Mouse (Mus musculus): Measurements from ENCODE around the gene Uba52. TPM values are rescaled to one million over a fixed set of nuclear protein-coding genes. Genes with fewer than 3 reads are reported as not detected.
A peak's percentile ranks its signal among the peaks of the same experiment; 100 is the strongest.

Uba52 gene
- polyA plus RNA-seq, 1 experiment = 835 TPM

DNA sequence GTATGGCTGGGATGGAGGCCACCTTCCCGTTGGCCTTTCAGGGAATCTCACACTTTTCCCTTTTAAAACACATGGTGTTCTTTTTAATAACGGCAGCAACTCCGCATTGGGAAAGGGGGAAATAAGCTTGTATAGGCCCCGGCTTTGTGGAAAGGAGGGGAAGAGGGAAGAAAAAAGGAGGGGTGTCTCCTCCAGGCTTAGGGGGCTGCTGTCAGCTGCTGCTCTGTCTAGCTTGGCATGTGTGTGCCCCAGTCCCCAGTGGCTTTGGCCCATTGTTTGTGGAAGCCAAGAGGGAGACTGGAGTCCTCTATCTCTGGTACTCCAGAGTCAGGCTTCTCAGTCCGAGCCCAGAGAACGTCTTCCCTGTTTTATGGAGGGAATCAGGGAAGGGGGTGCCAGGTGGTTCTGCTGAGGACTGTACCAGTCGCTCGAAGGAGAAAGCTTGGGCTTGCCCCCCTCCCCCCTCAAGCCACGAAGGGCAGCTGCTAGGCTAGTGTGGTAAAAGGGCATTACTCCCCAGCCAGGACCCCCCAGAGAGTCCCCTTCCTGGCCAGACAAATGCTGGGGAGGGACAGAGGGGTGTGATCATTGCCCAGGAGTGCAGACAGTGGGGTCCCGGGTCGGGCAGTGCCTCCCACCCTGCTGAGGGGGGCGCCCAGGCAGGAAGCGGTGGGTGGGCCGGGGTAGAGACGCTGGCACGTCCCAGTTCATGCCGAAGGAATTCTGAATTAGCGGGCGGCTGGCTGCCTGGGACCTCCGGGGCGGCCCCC, 15.4 kb downstream of the Uba52 start:
- H3K36me3 ChIP-seq (ENCODE audit: control insufficient read depth, insufficient read depth, low read length) = no peaks in the 10 kb centered on the region
- DNase-seq = no peak
- WGBS = 18% methylated on average over 21 of the region's 21 CpGs
- no peak overlapping the region for H3K4me3 ChIP-seq (ENCODE audit: insufficient read depth, low read depth, low read length)
- peaks cover 9% of the 10 kb centered on the region; the same call in 1 of the 2 replicates for H3K27me3 ChIP-seq (replicated peaks; ENCODE audit: control insufficient read depth, insufficient read depth, low read length)
- no peak overlapping the region for H3K27ac ChIP-seq (ENCODE audit: insufficient read depth, low read depth, low read length)
- no peak for TF ChIP-seq CTCF (conservative IDR thresholded peaks at IDR 0.05; ENCODE audit: insufficient read depth, insufficient read length, low read depth, low read length)
- TF ChIP-seq POLR2A (IDR thresholded peaks at IDR 0.05; ENCODE audit: low read depth, low read length) = no peak
- H3K4me1 ChIP-seq (ENCODE audit: control insufficient read depth, insufficient read depth, low read length) = no peaks in the 10 kb centered on the region

GRCm38 (mm10) chr8:70494416-70494945, 16.1 kb downstream of the Uba52 start:
- 8% methylated on average over 28 of the region's 28 CpGs for WGBS
- no peak overlapping the region for H3K4me3 ChIP-seq (ENCODE audit: insufficient read depth, low read depth, low read length)

DNA sequence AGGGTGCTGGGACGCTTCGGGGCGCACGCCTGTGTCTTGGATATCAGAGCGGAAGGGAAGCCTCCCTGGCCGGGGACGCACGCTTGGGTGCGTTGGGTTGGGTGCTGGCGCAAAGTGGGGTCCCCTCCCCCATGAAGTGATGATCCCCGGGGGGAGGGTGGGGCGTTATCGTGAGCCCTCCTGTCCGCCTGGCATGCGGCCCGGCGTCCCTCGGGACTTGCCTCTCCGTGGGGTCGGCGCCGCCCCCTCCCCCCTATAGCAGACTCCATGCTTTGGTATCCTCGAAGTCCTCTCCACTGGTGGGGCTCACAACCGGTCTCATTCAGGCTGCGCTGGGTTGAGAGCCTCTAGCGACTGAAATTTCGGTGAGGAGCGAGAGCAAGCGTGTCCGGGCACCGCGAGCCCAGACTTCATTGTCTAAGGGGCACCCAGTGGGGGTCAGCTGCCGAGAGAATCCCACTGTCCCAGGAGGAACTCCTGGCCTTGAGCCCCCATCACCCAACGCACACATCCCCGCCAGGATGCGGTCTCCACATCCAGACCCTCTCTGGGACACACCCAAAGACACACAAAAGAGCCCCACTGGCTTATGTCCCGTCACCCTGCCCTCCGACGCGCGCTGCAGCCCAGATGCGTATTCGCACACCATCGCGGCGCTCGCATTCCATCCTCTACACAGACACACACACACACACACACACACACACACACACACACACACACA, 16.7 kb downstream of the Uba52 start:
- Histone ChIP-seq H3K4me3 (ENCODE audit: insufficient read depth, low read depth, low read length) (no peak overlapping the region), H3K36me3 (ENCODE audit: control insufficient read depth, insufficient read depth, low read length) (no peaks in the 10 kb centered on the region), H3K27me3 (replicated peaks; ENCODE audit: control insufficient read depth, insufficient read depth, low read length) (peaks cover 10% of the 10 kb centered on the region; the same call in 1 of the 2 replicates), H3K4me1 (ENCODE audit: control insufficient read depth, insufficient read depth, low read length) (no peaks in the 10 kb centered on the region), H3K27ac (ENCODE audit: insufficient read depth, low read depth, low read length) (no peak overlapping the region)
- 2% methylated on average over 45 of the region's 47 CpGs for whole genome bisulfite sequencing
- TF ChIP-seq POLR2A (IDR thresholded peaks at IDR 0.05; ENCODE audit: low read depth, low read length) (no peak), CTCF (conservative IDR thresholded peaks at IDR 0.05; ENCODE audit: insufficient read depth, insufficient read length, low read depth, low read length) (no peak)
- no peak for DNase-seq

More at GRCm38 (mm10) chr8:70494416-70494945, 16.1 kb downstream of the Uba52 start:
- TF ChIP-seq POLR2A (IDR thresholded peaks at IDR 0.05; ENCODE audit: low read depth, low read length) = no peak
- no peak for TF ChIP-seq CTCF (conservative IDR thresholded peaks at IDR 0.05; ENCODE audit: insufficient read depth, insufficient read length, low read depth, low read length)
- H3K27ac ChIP-seq (ENCODE audit: insufficient read depth, low read depth, low read length) = no peak overlapping the region
- H3K4me1 ChIP-seq (ENCODE audit: control insufficient read depth, insufficient read depth, low read length) = no peaks in the 10 kb centered on the region
- no peak for DNase-seq
- H3K27me3 ChIP-seq (replicated peaks; ENCODE audit: control insufficient read depth, insufficient read depth, low read length) = peaks cover 10% of the 10 kb centered on the region; the same call in 1 of the 2 replicates
- no peaks in the 10 kb centered on the region for H3K36me3 ChIP-seq (ENCODE audit: control insufficient read depth, insufficient read depth, low read length)

- no peak within 1 kb of the TSS for H3K27ac ChIP-seq (ENCODE audit: insufficient read depth, low read depth, low read length)
- WGBS = 2% methylated on average over 83 of the region's 93 CpGs
- peaks cover 12% of the 10 kb centered on the region; the same call in 1 of the 2 replicates for H3K27me3 ChIP-seq (replicated peaks; ENCODE audit: control insufficient read depth, insufficient read depth, low read length)
- H3K36me3 ChIP-seq (ENCODE audit: control insufficient read depth, insufficient read depth, low read length) = no peaks in the 10 kb centered on the region
- no peaks in the 10 kb centered on the region for H3K4me1 ChIP-seq (ENCODE audit: control insufficient read depth, insufficient read depth, low read length)
- DNase-seq = no peak
- H3K4me3 ChIP-seq (ENCODE audit: insufficient read depth, low read depth, low read length) = peak within 1 kb of the TSS; percentile 30
- TF ChIP-seq CTCF (conservative IDR thresholded peaks at IDR 0.05; ENCODE audit: insufficient read depth, insufficient read length, low read depth, low read length) (no peak), POLR2A (IDR thresholded peaks at IDR 0.05; ENCODE audit: low read depth, low read length) (no peak)
Observed at GRCm38 (mm10) chr8:70492664-70493640, 17.6 kb downstream of the Uba52 start, which contains the start of gene Crlf1. Gene Crlf1, plus strand, starts transcription at chr8:70493158.

DNA sequence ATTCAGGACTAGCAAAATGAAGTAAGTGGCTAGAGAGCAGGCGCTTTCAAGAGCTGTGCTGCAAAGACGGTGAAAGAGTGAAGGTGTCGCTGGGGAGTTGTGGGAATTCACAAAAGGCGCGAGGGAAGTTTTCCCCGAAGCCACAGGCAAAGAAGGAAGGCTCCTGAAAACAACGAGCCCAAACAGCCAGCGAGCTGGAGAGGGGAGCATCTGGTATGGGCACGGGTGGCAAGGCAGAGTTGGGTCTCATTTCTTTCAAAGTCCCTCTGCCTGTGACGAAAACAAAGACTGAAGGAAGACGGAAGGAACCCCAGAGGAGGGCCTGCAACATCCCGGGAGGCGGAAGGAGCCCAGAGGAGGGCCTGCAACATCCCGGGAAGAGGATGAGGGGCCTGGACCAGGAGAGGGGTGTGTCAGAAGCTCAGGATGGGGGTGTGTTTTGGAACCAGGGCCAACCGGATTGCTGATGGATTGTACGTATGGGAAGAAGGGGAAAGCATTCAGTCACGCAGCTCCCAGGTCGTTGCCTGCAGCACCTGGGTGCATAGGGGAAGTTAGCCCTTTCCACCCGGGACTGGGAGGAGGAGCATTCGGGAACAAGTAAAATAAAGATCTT, 19.6 kb downstream of the Uba52 start:
- Histone ChIP-seq H3K4me3 (ENCODE audit: insufficient read depth, low read depth, low read length) (no peak overlapping the region), H3K27me3 (replicated peaks; ENCODE audit: control insufficient read depth, insufficient read depth, low read length) (peaks cover 12% of the 10 kb centered on the region; the same call in 1 of the 2 replicates), H3K36me3 (ENCODE audit: control insufficient read depth, insufficient read depth, low read length) (no peaks in the 10 kb centered on the region), H3K27ac (ENCODE audit: insufficient read depth, low read depth, low read length) (no peak overlapping the region), H3K4me1 (ENCODE audit: control insufficient read depth, insufficient read depth, low read length) (no peaks in the 10 kb centered on the region)
- no peak for TF ChIP-seq POLR2A (IDR thresholded peaks at IDR 0.05; ENCODE audit: low read depth, low read length)
- TF ChIP-seq CTCF (conservative IDR thresholded peaks at IDR 0.05; ENCODE audit: insufficient read depth, insufficient read length, low read depth, low read length) = no peak
- WGBS = 17% methylated on average over 20 of the region's 20 CpGs
- no peak for DNase-seq

Data from kidney, adult 2 months (tissue).